Mouse (Mus musculus): Measurements from ENCODE around the gene Specc1. TPM values are rescaled to one million over a fixed set of nuclear protein-coding genes. Genes with fewer than 3 reads are reported as not detected.

Gene Specc1
- polyA plus RNA-seq, 1 experiment = 28.9 TPM

DNA sequence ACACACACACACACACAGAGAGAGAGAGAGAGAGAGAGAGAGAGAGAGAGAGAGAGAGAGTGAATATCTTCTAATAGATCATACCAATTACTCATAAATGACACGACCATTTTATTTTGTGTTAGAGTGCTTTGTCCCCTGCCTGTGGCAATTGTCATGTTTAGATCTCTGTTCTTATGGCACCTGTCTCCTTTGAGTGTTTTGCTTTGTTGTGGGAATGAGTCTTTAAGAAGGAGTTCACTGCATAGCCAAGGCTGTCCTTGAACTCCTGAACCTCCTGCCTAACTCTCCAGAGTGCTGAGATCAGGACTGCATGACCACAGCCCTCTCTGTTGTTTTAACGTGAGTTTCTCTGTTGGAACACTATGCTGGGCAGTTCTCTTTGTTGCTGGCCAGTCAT, 258.5 kb downstream of the Specc1 start:
- Histone ChIP-seq H3K36me3 (ENCODE audit: control insufficient read depth, insufficient read depth, low read length) (no peaks in the 10 kb centered on the region), H3K27me3 (ENCODE audit: control insufficient read depth, insufficient read depth, low read length) (no peaks in the 10 kb centered on the region), H3K4me1 (ENCODE audit: control insufficient read depth, insufficient read depth, insufficient read length) (no peaks in the 10 kb centered on the region), H3K4me3 (ENCODE audit: extremely low read depth, insufficient read depth, insufficient read length) (no peak overlapping the region), H3K27ac (ENCODE audit: insufficient read depth, low read length) (no peak overlapping the region)
- no peak for DNase-seq (ENCODE audit: low read depth in 1 of 2, low spot score in 2 of 2)
- 82% methylated on average over 2 of the region's 2 CpGs for WGBS
- TF ChIP-seq CTCF (IDR thresholded peaks at IDR 0.05; ENCODE audit: extremely low read depth, insufficient read depth, insufficient read length, insufficient replicate concordance) (no peak), POLR2A (IDR thresholded peaks at IDR 0.05; ENCODE audit: low read depth, low read length) (no peak)

DNA sequence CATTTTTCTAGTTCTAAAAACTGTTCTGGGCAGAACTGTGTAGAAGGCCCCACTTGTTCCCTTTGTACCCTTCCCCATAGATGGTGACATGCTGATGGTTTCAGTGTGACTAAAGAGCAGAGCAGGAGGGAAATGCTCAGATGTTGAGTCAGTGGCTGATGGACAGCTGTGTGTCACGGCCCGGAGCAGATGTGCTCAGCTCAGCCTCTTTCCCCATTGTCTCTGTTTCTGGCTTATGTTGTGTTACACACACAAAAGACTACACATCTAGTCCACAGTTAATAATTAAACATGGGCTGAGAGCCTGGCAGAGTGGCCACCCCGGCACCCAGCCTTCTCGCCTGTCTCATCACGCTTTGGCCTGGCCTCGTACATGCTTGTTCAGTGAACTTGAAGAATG, 261.2 kb downstream of the Specc1 start:
- 93% methylated on average over 6 of the region's 6 CpGs for WGBS
- TF ChIP-seq POLR2A (IDR thresholded peaks at IDR 0.05; ENCODE audit: low read depth, low read length) = no peak
- TF ChIP-seq CTCF (IDR thresholded peaks at IDR 0.05; ENCODE audit: extremely low read depth, insufficient read depth, insufficient read length, insufficient replicate concordance) = no peak
- no peak for DNase-seq (ENCODE audit: low read depth in 1 of 2, low spot score in 2 of 2)

DNA sequence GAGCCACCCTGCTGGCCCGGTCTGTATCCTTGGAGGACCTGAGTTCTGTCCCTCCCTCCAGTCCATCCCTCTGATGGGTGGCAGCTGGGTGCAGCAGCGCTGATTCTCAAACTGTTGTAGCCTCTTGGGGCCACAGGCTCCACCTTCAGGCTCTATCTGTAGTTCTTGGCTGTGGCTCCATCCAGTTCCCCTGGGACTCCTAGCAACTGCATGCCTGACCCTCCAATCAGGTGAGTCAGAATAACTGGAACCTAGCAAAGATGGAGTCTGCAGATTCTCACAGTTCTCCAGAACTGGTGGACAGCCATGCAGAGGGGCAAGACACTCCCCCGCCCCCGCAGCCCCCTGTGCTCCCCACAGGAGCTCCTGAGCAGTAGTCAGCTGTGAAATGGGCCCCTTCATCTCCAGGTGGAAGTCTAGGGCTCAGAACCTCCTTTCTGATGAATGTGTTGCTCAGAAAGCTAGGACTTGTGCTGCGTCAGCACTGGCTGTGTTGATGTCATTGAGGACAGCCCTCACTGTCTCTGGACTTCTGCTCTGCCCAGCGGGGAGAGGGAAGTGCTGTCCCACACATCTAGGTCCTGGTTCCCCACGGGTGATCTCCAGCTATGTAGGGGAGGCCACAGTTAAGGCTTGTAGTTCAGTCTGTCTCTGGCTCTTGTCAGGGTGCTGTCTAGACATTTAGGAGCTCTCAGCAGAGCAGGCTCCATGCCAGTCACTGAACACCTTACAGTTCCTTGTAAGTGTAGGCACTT, 264.4 kb downstream of the Specc1 start:
- Histone ChIP-seq H3K27ac (ENCODE audit: insufficient read depth, low read length) (no peak overlapping the region), H3K4me1 (ENCODE audit: control insufficient read depth, insufficient read depth, insufficient read length) (no peaks in the 10 kb centered on the region), H3K27me3 (ENCODE audit: control insufficient read depth, insufficient read depth, low read length) (no peaks in the 10 kb centered on the region), H3K4me3 (ENCODE audit: extremely low read depth, insufficient read depth, insufficient read length) (no peak overlapping the region), H3K36me3 (ENCODE audit: control insufficient read depth, insufficient read depth, low read length) (no peaks in the 10 kb centered on the region)
- TF ChIP-seq POLR2A (IDR thresholded peaks at IDR 0.05; ENCODE audit: low read depth, low read length) (no peak), CTCF (IDR thresholded peaks at IDR 0.05; ENCODE audit: extremely low read depth, insufficient read depth, insufficient read length, insufficient replicate concordance) (no peak)
- 74% methylated on average over 7 of the region's 7 CpGs for WGBS
- no peak for DNase-seq (ENCODE audit: low read depth in 1 of 2, low spot score in 2 of 2)

More for the DNA sequence above, 261.2 kb downstream of the Specc1 start:
- no peaks in the 10 kb centered on the region for H3K27me3 ChIP-seq (ENCODE audit: control insufficient read depth, insufficient read depth, low read length)
- H3K27ac ChIP-seq (ENCODE audit: insufficient read depth, low read length) = no peak overlapping the region
- no peaks in the 10 kb centered on the region for H3K4me1 ChIP-seq (ENCODE audit: control insufficient read depth, insufficient read depth, insufficient read length)
- no peaks in the 10 kb centered on the region for H3K36me3 ChIP-seq (ENCODE audit: control insufficient read depth, insufficient read depth, low read length)
- no peak overlapping the region for H3K4me3 ChIP-seq (ENCODE audit: extremely low read depth, insufficient read depth, insufficient read length)

DNA sequence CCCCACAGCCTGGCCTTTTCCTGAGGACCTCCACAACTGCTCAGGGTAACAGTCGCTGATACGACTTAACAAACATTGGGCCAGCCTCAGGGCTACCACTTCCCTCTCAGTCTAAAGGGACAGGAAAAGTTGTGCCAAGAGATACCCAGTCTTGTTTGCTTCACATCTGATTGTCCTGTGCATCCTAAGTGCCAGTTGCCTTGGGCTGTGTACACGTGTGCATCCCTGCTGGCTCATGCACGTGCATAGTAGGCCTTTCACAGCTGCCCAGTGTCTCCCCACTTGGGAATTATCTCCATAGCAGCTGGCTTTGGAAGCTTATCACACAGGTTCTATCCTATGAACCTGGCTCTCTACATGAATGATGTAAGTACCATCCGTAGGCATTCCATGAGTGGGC, 266.9 kb downstream of the Specc1 start:
- WGBS = 44% methylated on average over 5 of the region's 5 CpGs
- Histone ChIP-seq H3K36me3 (ENCODE audit: control insufficient read depth, insufficient read depth, low read length) (no peaks in the 10 kb centered on the region), H3K4me3 (ENCODE audit: extremely low read depth, insufficient read depth, insufficient read length) (no peak overlapping the region), H3K27me3 (ENCODE audit: control insufficient read depth, insufficient read depth, low read length) (no peaks in the 10 kb centered on the region), H3K27ac (ENCODE audit: insufficient read depth, low read length) (no peak overlapping the region), H3K4me1 (ENCODE audit: control insufficient read depth, insufficient read depth, insufficient read length) (no peaks in the 10 kb centered on the region)
- DNase-seq (ENCODE audit: low read depth in 1 of 2, low spot score in 2 of 2) = no peak
- TF ChIP-seq POLR2A (IDR thresholded peaks at IDR 0.05; ENCODE audit: low read depth, low read length) (no peak), CTCF (IDR thresholded peaks at IDR 0.05; ENCODE audit: extremely low read depth, insufficient read depth, insufficient read length, insufficient replicate concordance) (no peak)

DNA sequence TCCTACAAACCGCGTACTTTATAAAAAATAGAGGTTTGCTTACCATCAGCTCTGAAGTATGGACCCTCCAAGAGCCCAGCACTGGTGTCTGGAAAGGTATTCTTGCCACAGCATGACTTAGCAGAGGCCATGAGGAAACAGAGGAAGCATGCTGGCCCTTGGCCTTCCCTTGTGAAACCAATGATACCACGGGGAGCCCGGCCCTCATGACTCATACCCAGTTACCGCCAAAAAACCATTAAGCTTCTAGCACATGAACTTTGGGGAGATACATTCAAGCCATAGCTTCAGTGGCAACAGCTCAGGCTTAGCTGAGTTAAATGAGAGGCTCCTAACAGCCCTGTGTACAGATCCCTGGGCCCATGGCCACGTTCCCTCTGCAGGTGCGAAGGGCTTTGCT, 267.4 kb downstream of the Specc1 start:
- H3K36me3 ChIP-seq (ENCODE audit: control insufficient read depth, insufficient read depth, low read length) = no peaks in the 10 kb centered on the region
- no peak for DNase-seq (ENCODE audit: low read depth in 1 of 2, low spot score in 2 of 2)
- H3K4me3 ChIP-seq (ENCODE audit: extremely low read depth, insufficient read depth, insufficient read length) = no peak overlapping the region
- no peak overlapping the region for H3K27ac ChIP-seq (ENCODE audit: insufficient read depth, low read length)
- H3K27me3 ChIP-seq (ENCODE audit: control insufficient read depth, insufficient read depth, low read length) = no peaks in the 10 kb centered on the region
- H3K4me1 ChIP-seq (ENCODE audit: control insufficient read depth, insufficient read depth, insufficient read length) = no peaks in the 10 kb centered on the region
- TF ChIP-seq CTCF (IDR thresholded peaks at IDR 0.05; ENCODE audit: extremely low read depth, insufficient read depth, insufficient read length, insufficient replicate concordance) = no peak
- no peak for TF ChIP-seq POLR2A (IDR thresholded peaks at IDR 0.05; ENCODE audit: low read depth, low read length)
- 42% methylated on average over 7 of the region's 7 CpGs for WGBS

DNA sequence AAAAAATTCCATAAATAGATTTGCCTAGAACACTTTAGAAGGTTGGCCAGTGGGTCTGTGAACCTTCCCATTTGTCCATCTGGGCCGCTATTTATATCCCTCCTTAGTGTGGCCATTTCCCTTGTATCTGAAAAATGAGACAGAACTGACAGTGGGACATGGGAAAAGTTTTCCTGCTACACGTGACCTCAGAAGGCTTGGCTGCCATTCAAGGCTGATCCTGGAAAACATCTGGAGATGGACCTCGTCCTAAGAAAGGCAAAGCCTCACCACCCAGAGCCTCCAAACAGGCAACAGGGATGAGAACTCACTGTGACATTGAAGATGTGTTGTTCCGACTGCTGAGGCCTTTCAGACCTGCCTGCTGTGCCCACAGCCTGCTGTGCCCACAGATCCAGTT, 268.2 kb downstream of the Specc1 start:
- WGBS = 91% methylated on average over 4 of the region's 4 CpGs
- H3K27me3 ChIP-seq (ENCODE audit: control insufficient read depth, insufficient read depth, low read length) = no peaks in the 10 kb centered on the region
- H3K36me3 ChIP-seq (ENCODE audit: control insufficient read depth, insufficient read depth, low read length) = no peaks in the 10 kb centered on the region
- DNase-seq (ENCODE audit: low read depth in 1 of 2, low spot score in 2 of 2) = no peak
- H3K4me1 ChIP-seq (ENCODE audit: control insufficient read depth, insufficient read depth, insufficient read length) = no peaks in the 10 kb centered on the region
- H3K4me3 ChIP-seq (ENCODE audit: extremely low read depth, insufficient read depth, insufficient read length) = no peak overlapping the region
- TF ChIP-seq CTCF (IDR thresholded peaks at IDR 0.05; ENCODE audit: extremely low read depth, insufficient read depth, insufficient read length, insufficient replicate concordance) (no peak), POLR2A (IDR thresholded peaks at IDR 0.05; ENCODE audit: low read depth, low read length) (no peak)
- H3K27ac ChIP-seq (ENCODE audit: insufficient read depth, low read length) = no peak overlapping the region

DNA sequence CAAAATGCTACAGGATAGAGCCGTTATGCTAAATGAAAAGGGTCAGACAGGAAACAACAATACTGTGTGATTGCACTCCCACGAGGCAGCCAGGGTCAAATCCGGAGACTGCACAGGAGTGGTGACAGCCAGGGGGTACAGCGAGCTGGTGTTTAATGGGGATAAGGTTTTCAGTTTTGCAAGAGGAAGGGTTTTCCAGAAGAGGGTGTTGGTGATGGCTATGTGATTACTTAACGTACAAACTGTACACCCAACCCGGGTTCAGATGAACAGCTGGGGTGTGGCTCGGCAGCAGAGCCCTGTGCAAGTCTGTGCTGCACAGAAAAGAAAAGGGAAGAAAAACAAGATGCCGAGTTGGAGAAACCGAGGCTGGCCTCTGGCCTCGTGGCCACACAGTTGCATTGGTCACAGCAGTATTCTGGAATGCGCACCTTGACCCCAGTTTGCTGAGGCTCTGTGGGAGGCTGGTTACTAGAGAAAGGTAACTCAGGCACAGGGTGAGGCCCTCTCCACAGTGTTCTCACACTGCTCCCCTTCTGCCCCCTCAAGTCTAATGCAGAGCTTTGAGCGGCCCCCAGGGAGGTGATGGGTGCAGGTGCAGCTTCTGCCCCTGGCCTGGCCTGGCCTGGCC, 284.2 kb downstream of the Specc1 start:
- no peak for DNase-seq (ENCODE audit: low read depth in 1 of 2, low spot score in 2 of 2)
- H3K27me3 ChIP-seq (ENCODE audit: control insufficient read depth, insufficient read depth, low read length) = no peaks in the 10 kb centered on the region
- 77% methylated on average over 12 of the region's 12 CpGs for WGBS
- no peaks in the 10 kb centered on the region for H3K4me1 ChIP-seq (ENCODE audit: control insufficient read depth, insufficient read depth, insufficient read length)
- no peak overlapping the region for H3K4me3 ChIP-seq (ENCODE audit: extremely low read depth, insufficient read depth, insufficient read length)
- no peak overlapping the region for H3K27ac ChIP-seq (ENCODE audit: insufficient read depth, low read length)
- no peak for TF ChIP-seq POLR2A (IDR thresholded peaks at IDR 0.05; ENCODE audit: low read depth, low read length)
- TF ChIP-seq CTCF (IDR thresholded peaks at IDR 0.05; ENCODE audit: extremely low read depth, insufficient read depth, insufficient read length, insufficient replicate concordance) = no peak
- H3K36me3 ChIP-seq (ENCODE audit: control insufficient read depth, insufficient read depth, low read length) = no peaks in the 10 kb centered on the region

Data from spleen, adult 2 months (tissue).